Mouse (Mus musculus): ENCODE data around the gene Cideb. TPM values are rescaled to one million over a fixed set of nuclear protein-coding genes. Genes with fewer than 3 reads are reported as not detected.

Cideb gene
- total and polyA plus RNA-seq, 3 experiments, result 0.61 to 2.3 TPM; not detected in 1

GRCm38 (mm10) chr14:55779656-55780055 lies 21.4 kb upstream of the Cideb start:
- TF ChIP-seq POLR2A (IDR thresholded peaks at IDR 0.05; ENCODE audit: low read depth, low read length) (no peak), MAX (IDR thresholded peaks at IDR 0.05; ENCODE audit: low read length) (no peak), HCFC1 (IDR thresholded peaks at IDR 0.05; ENCODE audit: low read depth, low read length) (no peak), IRF4 (IDR thresholded peaks at IDR 0.05; ENCODE audit: low read depth, low read length) (no peak), JUN (IDR thresholded peaks at IDR 0.05; ENCODE audit: insufficient read depth, low read depth, low read length) (no peak), NELFE (IDR thresholded peaks at IDR 0.05; ENCODE audit: low read depth, low read length) (no peak), POLR2AphosphoS2 (IDR thresholded peaks at IDR 0.05; ENCODE audit: low read depth, low read length) (no peak), NRF1 (IDR thresholded peaks at IDR 0.05; ENCODE audit: low read depth, low read length) (no peak), MYC (IDR thresholded peaks at IDR 0.05; ENCODE audit: low read depth, low read length) (no peak), ZMIZ1 (IDR thresholded peaks at IDR 0.05; ENCODE audit: low read depth, low read length) (no peak), CHD1 (IDR thresholded peaks at IDR 0.05; ENCODE audit: low read depth, low read length) (no peak)
- Histone ChIP-seq H3K27ac (ENCODE audit: insufficient read depth, low read depth) (no peak overlapping the region), H3K79me2 (replicated peaks; ENCODE audit: control insufficient read depth, extremely low read depth, insufficient read depth, poor library complexity, severe bottlenecking) (no peaks in the 10 kb centered on the region), H3K9ac (ENCODE audit: insufficient read depth, low read depth) (no peak overlapping the region), H3K4me2 (ENCODE audit: insufficient read depth, low read depth, poor library complexity, severe bottlenecking) (no peak overlapping the region), H3K4me3 (replicated peaks in 1 of 3; ENCODE audit: low read depth in 2 of 3, low read length in 2 of 3, poor library complexity in 1 of 3) (no peak overlapping the region), H3K27me3 (replicated peaks) (peaks cover 56% of the 10 kb centered on the region), H3K9me3 (replicated peaks; ENCODE audit: low read length) (no peaks in the 10 kb centered on the region), H3K4me1 (ENCODE audit: control insufficient read depth in 1 of 2, insufficient read depth in 2 of 2) (peaks cover 0 to 8% of the 10 kb centered on the region in 2 experiments; a peak in 1 of 4 replicates), H3K36me3 (replicated peaks in 1 of 2; ENCODE audit: control insufficient read depth in 1 of 2, insufficient read depth in 1 of 2, low read length in 1 of 2) (no peaks in the 10 kb centered on the region)
- dilution Hi-C loops (cut with MboI; ENCODE audit: extremely low pct_ligation_motif_present, extremely low pct_unique_long_range_greater_than_20kb, low sequenced_read_pairs) (no loop called here), in situ Hi-C loops (cut with MboI; ENCODE audit: low pct_ligation_motif_present, low pct_unique_long_range_greater_than_20kb, low sequenced_read_pairs) (no loop called here)
- no peak for DNase-seq (ENCODE audit: extremely low read depth)

GRCm38 (mm10) chr14:55778686-55779085 lies 20.4 kb upstream of the Cideb start:
- no peak overlapping the region for H3K4me2 ChIP-seq (ENCODE audit: insufficient read depth, low read depth, poor library complexity, severe bottlenecking)
- H3K9me3 ChIP-seq (replicated peaks; ENCODE audit: low read length), result no peaks in the 10 kb centered on the region
- no peak overlapping the region for H3K4me3 ChIP-seq (replicated peaks in 1 of 3; ENCODE audit: low read depth in 2 of 3, low read length in 2 of 3, poor library complexity in 1 of 3)
- DNase-seq (ENCODE audit: extremely low read depth), result no peak
- H3K27me3 ChIP-seq (replicated peaks), result peaks cover 56% of the 10 kb centered on the region
- in situ Hi-C loops (cut with MboI; ENCODE audit: low pct_ligation_motif_present, low pct_unique_long_range_greater_than_20kb, low sequenced_read_pairs) (no loop called here), dilution Hi-C loops (cut with MboI; ENCODE audit: extremely low pct_ligation_motif_present, extremely low pct_unique_long_range_greater_than_20kb, low sequenced_read_pairs) (no loop called here)
- peaks cover 0 to 8% of the 10 kb centered on the region in 2 experiments; a peak in 1 of 4 replicates for H3K4me1 ChIP-seq (ENCODE audit: control insufficient read depth in 1 of 2, insufficient read depth in 2 of 2)
- H3K9ac ChIP-seq (ENCODE audit: insufficient read depth, low read depth), result no peak overlapping the region
- H3K36me3 ChIP-seq (replicated peaks in 1 of 2; ENCODE audit: control insufficient read depth in 1 of 2, insufficient read depth in 1 of 2, low read length in 1 of 2), result no peaks in the 10 kb centered on the region
- H3K79me2 ChIP-seq (replicated peaks; ENCODE audit: control insufficient read depth, extremely low read depth, insufficient read depth, poor library complexity, severe bottlenecking), result no peaks in the 10 kb centered on the region
- H3K27ac ChIP-seq (ENCODE audit: insufficient read depth, low read depth), result no peak overlapping the region
- TF ChIP-seq POLR2A (IDR thresholded peaks at IDR 0.05; ENCODE audit: low read depth, low read length) (no peak), EP300 (IDR thresholded peaks at IDR 0.05; ENCODE audit: low read length) (no peak)

DNA sequence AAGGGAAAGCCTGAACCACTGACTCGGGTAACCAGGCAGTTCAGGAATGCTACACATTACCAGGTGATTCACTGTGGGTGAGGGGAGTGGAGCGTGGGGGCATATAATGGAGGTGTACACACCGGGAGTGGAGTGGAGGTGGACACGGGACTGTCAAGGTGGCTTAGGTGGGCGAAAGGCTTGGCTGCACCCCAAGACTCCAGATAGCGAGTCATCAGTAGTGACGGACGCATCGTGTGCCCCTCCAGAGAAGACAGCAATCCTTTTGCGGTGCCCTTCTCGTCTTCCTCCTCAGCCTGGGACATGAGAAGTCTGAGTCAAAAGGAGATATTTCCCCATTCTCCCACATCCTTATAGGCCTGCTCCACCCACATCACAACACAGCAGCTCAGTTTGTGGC lies 19.5 kb upstream of the Cideb start:
- Histone ChIP-seq H3K36me3 (replicated peaks in 1 of 2; ENCODE audit: control insufficient read depth in 1 of 2, insufficient read depth in 1 of 2, low read length in 1 of 2) (no peaks in the 10 kb centered on the region), H3K9me3 (replicated peaks; ENCODE audit: low read length) (no peaks in the 10 kb centered on the region), H3K79me2 (replicated peaks; ENCODE audit: control insufficient read depth, extremely low read depth, insufficient read depth, poor library complexity, severe bottlenecking) (no peaks in the 10 kb centered on the region), H3K4me1 (ENCODE audit: control insufficient read depth in 1 of 2, insufficient read depth in 2 of 2) (peaks cover 0 to 8% of the 10 kb centered on the region in 2 experiments; a peak in 1 of 4 replicates), H3K4me2 (ENCODE audit: insufficient read depth, low read depth, poor library complexity, severe bottlenecking) (no peak overlapping the region), H3K27me3 (replicated peaks) (peaks cover 58% of the 10 kb centered on the region), H3K27ac (ENCODE audit: insufficient read depth, low read depth) (no peak overlapping the region), H3K4me3 (replicated peaks in 1 of 3; ENCODE audit: low read depth in 2 of 3, low read length in 2 of 3, poor library complexity in 1 of 3) (no peak overlapping the region), H3K9ac (ENCODE audit: insufficient read depth, low read depth) (no peak overlapping the region)
- dilution Hi-C loops (cut with MboI; ENCODE audit: extremely low pct_ligation_motif_present, extremely low pct_unique_long_range_greater_than_20kb, low sequenced_read_pairs) (no loop called here), in situ Hi-C loops (cut with MboI; ENCODE audit: low pct_ligation_motif_present, low pct_unique_long_range_greater_than_20kb, low sequenced_read_pairs) (no loop called here)
- TF ChIP-seq ZMIZ1 (IDR thresholded peaks at IDR 0.05; ENCODE audit: low read depth, low read length) (no peak), CTCF (conservative IDR thresholded peaks at IDR 0.05 in 1 of 2, IDR thresholded peaks at IDR 0.05 in 1 of 2; ENCODE audit: low read depth in 2 of 2, low read length in 2 of 2) (no peak), NRF1 (IDR thresholded peaks at IDR 0.05; ENCODE audit: low read depth, low read length) (no peak), MEF2A (IDR thresholded peaks at IDR 0.05; ENCODE audit: borderline replicate concordance, low read depth, low read length) (no peak), POLR2A (IDR thresholded peaks at IDR 0.05; ENCODE audit: low read depth, low read length) (no peak)
- DNase-seq (ENCODE audit: extremely low read depth), result no peak
